Mouse (Mus musculus): ENCODE results near the gene Fat3.

Gene Fat3

DNA sequence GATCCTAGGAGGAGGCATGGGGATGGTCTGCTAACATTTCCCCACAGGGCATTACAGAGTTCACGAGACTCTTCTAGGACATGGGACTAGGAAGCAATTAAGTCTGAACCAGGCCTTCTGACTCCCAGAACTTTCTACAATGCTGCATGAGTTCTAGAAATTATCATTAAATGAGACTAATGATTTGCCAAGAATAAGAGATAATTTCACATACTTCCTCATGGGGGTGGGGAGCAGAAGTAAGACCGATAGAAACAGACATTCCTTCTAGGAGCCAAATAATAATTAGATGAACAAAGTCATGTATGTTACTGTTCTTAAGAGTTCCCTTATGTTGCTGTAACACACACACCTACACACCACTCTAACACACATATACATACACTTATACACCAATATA is 572.8 kb downstream of the Fat3 start:
- POLR2A ChIA-PET = no interaction called here
- CTCF ChIA-PET = no interaction called here

DNA sequence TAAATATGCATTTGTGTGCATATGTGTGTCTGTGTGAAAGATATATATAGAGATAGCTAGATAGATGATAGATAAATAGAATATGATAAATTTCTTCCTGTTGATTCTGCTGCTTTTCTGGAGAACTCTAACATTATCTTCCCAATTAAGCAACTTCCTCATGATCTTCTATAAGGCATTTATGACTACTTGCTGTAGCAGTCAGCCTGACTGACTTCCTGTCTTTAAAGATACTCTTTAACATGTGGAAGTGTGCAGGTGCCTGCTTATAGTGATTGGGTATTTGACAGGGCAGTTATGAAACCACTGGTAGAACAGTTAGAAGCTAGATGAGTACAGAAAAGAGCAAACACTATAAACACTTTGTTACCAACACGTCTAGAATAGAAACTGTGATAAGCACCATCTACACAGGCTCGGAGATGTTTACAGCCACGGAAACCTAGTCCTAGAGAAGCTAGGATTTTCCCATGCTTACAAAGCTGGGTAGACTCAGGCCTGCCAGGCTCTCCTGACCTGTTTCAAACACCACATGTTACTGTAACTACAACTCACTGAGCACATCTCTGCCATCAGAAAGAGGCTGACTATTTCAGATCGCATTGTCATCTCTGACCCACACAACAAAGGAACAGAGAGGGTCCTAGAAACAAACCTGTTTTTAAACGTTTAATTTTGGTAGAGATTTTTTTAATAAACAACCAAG is 573.6 kb downstream of the Fat3 start:
- POLR2A ChIA-PET = no interaction called here
- CTCF ChIA-PET = no interaction called here

DNA sequence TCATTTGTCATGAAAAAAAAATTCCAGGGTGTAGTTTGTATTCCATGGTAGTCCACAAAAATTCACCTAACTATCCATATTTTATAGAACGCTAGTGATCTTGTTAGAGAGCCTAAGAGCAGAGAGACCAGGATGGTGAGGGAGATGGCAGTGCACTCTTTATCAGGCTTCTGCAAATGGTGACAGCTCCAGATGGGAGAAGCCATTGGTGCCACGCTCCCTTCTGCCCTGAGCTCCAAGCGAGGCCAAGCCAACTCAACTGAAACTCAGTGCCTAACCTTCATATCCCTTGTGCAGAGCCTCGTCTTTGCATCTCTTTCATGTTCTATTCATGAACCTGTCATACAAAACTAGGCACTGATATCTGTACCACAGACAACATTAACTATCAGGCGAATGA is 575.8 kb downstream of the Fat3 start:
- ChIA-PET CTCF (interaction anchor here in 1 of 4 experiments (0.6 kb wide), 1 partner anchor 45 kb away, joined by 3 read pairs; no protein-coding TSS in a partner anchor), POLR2A (no interaction called here)

DNA sequence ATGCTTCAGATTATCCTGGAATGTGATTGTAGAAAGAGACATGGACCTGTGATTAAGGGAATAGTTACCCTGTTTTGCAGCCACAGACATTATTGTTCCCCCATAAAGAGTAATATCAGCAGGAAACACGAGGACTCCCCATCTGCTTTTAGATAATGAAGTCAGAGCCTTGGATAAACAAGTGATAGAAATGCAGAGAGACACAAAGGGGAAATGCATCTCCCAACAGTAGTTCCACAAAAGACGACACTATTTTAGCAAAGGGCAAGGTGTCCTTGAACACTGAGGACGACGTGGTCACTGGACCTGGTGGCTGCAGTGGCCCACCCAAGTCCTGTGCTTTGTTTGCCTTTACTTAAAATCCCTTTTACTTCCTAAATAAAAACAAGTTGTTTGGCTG is 580.8 kb downstream of the Fat3 start:
- ChIA-PET CTCF (interaction anchor here in 1 of 4 experiments (0.6 kb wide), 1 partner anchor 262 kb away, joined by 6 read pairs; no protein-coding TSS in a partner anchor), POLR2A (no interaction called here)

DNA sequence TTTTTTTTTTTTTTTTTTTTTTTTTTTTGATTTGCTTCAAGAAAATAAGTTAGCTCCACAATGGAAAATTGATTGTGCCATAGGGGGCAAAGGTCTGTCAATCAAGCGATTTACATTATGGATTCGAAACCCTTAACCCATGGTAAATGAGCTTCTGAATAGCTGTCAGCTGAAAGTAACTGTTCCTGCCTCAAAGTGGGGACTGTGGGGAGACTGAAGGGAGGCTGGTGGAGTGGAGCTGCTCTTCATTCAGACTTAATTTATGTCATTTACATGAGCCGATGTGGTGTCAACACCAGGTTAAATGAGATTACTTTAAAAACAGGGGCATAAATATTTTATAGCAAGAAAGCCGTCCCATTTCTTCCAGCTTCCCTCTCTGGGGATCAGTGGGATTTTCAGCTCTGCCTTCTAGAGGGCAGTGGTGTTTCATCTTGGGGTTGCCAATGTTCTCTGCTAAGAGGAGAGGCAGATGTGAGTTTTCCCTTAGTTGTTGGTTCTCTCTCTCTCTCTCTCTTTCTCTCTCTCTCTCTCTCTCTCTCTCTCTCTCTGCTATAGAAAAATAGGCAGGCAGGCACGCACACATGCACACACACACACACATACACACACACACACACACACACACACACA is 581.6 kb downstream of the Fat3 start:
- CTCF ChIA-PET = interaction anchor here in 2 of 4 experiments (0.7 kb wide), 2 partner anchors 39 kb away, joined by 4 to 13 read pairs; no protein-coding TSS in a partner anchor
- POLR2A ChIA-PET = interaction anchor here in 1 of 4 experiments (0.6 kb wide), 1 partner anchor 122 kb away, joined by 4 read pairs; no protein-coding TSS in a partner anchor

DNA sequence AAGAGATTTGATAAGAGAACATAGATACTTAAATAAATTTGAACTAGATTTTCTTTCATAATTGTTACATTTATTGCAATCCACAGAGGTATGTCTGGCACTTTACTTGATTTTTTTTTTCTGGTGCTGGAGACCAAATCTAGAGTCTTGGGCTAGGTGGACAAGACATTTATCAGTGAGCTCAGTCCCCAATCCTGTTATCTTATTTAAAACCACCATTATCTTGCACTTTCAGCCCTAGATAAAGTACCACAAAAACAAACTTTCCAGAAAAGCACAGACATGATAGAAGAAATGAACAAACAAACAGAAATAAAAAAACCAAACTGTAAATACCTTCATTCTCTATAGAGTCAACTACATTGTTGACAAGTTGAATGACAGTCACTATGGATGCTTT is 584.5 kb downstream of the Fat3 start:
- POLR2A ChIA-PET = no interaction called here
- CTCF ChIA-PET = no interaction called here

DNA sequence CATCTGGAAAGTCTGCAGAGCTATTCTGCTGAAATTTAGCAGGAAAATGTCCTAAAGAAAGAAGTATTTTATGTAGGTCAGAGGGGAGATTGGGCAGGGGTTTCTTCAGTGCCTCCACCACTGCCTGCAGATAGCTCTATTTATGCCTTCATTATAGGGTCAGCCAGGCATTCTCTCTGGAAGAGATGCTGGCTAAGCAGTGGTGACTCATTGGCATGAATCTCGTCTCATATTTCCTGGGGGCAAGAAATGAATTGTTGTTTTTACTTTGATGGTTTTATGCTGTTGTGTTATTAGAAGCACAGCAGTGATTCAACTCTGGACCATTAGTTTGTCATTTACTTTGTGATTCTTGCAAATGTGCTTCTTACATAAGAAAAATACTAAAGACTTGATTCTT is 588.4 kb downstream of the Fat3 start:
- ChIA-PET CTCF (interaction anchor here in 1 of 4 experiments (0.6 kb wide), 1 partner anchor 33 kb away, joined by 4 read pairs; no protein-coding TSS in a partner anchor), POLR2A (no interaction called here)

DNA sequence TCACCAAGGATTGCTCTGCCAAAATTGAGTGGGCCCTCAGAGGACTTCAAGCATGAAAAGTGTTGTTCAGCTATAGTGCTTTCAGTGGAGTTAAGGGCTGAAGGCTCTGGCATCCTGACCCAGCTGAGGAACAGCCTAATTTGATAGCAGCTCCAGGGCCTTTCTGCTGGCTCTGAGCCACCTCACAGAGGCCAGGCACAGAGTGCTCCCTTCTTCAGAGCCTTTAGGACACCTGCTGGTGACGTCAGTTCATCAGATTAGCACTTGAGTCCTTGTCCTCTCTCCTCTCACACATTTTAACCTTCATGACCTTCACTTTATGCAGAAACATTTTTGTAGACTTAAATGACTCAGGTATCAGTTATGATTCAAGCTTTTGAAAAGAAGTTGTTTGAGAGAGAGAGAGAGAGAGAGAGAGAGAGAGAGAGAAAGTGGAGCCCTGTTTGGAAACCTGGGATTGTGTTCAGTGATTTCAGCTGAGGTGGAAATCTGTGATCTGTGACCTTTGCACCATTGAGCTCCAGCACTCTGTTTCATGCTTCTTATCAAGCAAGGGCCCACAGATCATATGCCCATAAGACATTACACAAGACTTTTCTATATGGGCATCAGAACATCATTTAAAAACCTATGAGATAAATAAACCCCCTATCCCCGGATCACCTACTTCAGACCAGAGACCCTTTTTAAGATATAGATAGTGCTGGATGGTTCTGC is 591.5 kb downstream of the Fat3 start:
- ChIA-PET CTCF (interaction anchor here in 1 of 4 experiments (0.6 kb wide), 1 partner anchor 30 kb away, joined by 11 read pairs; no protein-coding TSS in a partner anchor), POLR2A (no interaction called here)

DNA sequence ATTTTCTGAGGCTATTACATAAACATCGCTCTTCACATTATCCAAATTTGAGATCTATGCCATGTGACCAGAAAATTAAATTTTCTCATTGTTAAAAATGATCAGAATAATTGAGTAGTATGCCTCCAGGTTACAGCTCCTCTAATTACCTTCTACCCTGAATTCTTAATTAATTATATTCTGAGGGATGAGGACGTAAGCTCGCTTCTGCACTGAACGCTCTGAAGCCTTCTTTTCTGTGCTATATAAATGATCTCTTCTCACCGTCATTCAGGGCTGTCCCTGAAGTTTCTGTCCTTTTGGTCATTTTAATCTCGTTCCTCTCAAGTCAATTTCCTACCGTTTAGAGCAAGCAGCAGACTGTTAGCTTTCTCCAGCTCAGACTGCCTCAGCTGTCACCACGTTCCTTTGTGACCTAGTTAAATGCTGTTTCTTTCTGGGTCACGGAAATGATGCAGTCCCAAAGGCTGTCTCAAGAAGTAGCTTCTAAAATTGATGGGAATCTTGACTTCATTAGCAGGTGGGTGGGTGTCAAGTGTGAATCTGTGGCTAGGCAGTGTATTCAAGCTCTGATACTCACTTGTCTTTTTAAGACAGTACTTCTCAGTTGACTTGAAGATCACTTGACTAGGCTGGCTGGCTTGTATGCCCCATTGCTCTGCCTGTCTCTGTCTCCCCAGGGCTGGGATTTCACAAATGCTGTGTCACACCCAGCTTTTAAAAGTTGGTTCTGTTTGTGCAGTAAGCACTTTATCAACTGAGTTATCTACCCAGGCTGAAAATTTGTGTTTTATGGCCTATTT is 596.9 kb downstream of the Fat3 start:
- CTCF ChIA-PET = no interaction called here

DNA sequence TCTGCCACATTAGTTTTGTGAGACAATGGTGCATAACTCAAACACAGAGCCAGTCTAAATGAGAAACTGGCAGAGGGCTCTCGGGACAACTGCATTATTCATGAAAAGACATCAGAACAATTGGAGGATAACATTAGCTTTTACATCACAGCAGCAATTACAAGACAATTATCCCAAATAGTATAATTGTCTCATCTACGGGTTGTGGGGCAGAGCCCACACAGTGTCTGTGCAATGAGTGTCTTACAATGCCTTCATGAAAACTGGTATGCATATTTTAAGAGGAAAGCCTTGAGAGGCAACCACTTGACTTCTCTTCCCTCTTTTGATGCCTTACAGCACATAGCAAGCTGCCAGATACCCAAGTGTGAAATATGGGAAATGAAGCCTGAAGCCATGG is 603.0 kb downstream of the Fat3 start:
- ChIA-PET CTCF (no interaction called here), POLR2A (no interaction called here)

More for the DNA sequence above, 596.9 kb downstream of the Fat3 start:
- POLR2A ChIA-PET = no interaction called here

DNA sequence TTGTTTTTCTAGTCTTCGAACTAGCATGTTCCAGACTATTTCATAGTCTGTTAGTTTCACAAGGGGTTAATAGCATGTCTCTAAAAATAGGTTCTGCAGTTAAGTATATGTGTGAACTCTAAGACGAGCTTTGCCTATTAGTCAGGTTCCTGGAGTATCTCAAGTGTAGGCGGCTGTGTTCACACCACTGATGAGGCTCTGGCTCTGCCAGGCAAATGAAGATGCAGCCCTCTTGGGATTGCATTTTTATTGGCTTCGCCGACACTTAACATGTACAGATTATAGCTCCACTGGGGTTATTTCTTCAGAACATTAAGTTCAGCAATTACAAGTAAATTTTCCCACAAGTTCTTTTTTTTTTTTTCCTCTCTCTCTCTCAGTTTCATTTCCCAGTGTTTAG is 614.3 kb downstream of the Fat3 start:
- ChIA-PET CTCF (no interaction called here), POLR2A (no interaction called here)

DNA sequence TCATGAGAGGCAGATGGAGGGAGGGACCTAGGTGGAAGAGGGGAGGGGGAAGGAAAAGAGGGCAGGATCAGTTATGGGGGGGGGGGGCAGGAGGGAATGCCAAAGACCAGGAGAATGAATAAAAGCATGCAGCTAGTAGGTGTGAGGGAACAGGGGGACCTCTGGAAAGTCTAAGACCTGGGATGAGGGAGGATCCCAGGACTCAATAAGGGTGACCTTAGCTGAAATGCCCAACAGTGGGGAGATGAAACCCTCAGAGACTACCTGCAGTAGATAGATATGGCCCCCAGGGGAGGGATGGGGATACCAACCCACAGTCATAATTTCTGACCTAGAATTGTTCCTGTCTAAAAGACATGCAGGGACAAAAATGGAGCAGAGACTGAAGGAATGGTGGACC is 620.3 kb downstream of the Fat3 start:
- CTCF ChIA-PET = interaction anchor here (0.6 to 3.5 kb wide), 18 partner anchors 10 to 622 kb away, joined by 3 to 32 read pairs (median 4); no protein-coding TSS in a partner anchor

DNA sequence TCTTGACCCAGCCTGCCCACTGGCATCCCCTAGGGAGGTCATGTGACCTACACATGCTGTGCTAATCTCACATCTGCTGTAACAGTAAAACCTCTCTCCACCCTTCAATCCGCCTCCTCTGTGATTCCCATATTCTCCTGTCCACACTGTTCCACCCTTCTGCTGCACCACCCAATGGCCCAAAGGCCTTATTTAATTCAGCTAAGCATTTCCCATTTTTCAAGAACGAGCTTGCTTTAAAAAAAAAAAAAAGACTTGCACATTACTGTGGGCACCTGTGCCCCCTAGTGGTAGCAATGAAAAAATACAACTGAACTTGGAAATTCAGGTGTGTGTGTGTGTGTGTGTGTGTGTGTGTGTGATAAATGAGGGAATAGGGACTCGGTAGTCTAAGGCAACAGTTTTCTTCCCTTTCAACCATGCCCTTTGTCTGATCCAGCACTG is 620.9 kb downstream of the Fat3 start:
- ChIA-PET CTCF (interaction anchor here (0.5 to 3.5 kb wide), 101 partner anchors 9 to 1897 kb away, joined by 3 to 32 read pairs (median 4); partner anchors contain the start of gene Med17 (in 1 of the 4)), POLR2A (interaction anchor here in 2 of 4 experiments (0.5 to 0.6 kb wide), 3 partner anchors 12 to 294 kb away, joined by 3 to 6 read pairs (median 4); no protein-coding TSS in a partner anchor)

More for the DNA sequence above, 620.3 kb downstream of the Fat3 start:
- POLR2A ChIA-PET = no interaction called here

DNA sequence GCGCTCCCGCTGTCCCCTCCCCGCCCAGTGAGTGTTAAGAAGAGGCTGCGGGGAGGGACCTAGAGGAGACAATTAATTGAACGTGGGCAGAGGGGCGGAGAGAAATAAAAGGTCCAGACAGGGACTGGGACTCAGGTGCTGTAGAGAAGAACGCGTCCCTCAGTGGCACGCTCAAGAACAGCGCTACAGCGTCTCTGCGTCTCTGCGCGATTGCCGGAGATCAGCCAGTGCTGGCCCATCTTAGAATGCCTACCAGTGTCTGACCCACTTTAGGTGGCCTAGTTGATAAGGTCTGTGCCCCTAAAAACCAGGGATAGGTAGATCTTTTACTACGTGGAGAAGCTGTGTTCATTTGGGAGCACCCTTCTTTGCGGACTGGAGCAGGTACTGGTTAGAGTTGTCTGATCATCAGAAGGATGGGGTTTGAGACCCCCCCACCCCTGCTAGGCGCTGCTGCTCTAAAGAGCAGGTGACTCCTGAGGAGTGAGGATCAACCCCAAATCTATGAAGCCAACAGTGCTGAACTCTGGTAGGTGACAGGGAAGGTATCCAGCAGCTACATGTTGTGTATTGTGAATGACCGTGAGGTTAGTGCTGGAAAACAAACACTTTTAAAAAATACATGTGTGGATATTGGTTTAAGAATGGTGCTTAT is 626.5 kb downstream of the Fat3 start, which contains the start of gene Mtnr1b:
TSS of gene Mtnr1b (minus strand) at position 51 of the 655 bp plus-strand sequence.
- POLR2A ChIA-PET = no interaction called here

DNA sequence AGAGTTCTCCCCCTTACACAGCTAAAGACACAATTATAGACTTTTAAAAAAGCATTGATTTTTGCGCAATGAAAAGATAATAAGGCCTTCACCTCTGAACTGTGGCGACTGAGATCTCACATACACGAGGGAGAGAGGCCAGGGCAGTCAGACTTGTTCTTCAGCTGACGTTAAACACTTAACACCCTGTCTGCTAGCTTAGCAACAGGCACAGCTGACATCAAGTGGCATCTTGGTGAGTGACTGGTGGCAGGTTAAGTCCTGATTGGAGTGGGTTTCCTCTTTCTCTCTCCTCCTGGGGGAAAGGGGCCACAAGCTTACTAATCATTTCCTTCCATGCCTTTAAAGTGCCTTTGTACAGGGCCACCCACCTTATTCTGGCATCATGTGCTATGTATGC is 631.1 kb downstream of the Fat3 start:
- ChIA-PET CTCF (no interaction called here), POLR2A (no interaction called here)

More for the DNA sequence above, 626.5 kb downstream of the Fat3 start, which contains the start of gene Mtnr1b:
- CTCF ChIA-PET = interaction anchor here in 1 of 4 experiments (1.2 kb wide), 1 partner anchor 189 kb away, joined by 4 read pairs; no protein-coding TSS in a partner anchor

DNA sequence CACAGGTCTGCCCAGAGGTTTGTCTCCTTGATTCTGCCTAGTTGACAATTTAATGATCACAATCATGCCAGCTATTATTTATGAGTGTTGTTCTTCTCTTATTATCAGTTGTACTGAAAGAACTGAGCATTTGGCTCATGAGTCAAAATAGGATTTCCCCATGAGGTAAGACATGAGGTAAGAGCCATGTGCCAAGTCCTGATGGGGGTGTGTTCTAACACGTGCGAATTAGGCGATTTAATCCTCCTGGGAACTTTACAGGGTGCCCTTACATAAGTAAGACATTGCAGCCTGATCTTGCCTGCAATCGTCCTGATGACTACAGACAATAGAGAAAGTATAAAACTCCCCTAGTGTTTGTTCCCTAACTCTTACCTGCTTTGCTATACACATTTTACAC is 631.6 kb downstream of the Fat3 start:
- POLR2A ChIA-PET = no interaction called here
- CTCF ChIA-PET = interaction anchor here in 1 of 4 experiments (0.6 kb wide), 1 partner anchor 11 kb away, joined by 9 read pairs; no protein-coding TSS in a partner anchor

DNA sequence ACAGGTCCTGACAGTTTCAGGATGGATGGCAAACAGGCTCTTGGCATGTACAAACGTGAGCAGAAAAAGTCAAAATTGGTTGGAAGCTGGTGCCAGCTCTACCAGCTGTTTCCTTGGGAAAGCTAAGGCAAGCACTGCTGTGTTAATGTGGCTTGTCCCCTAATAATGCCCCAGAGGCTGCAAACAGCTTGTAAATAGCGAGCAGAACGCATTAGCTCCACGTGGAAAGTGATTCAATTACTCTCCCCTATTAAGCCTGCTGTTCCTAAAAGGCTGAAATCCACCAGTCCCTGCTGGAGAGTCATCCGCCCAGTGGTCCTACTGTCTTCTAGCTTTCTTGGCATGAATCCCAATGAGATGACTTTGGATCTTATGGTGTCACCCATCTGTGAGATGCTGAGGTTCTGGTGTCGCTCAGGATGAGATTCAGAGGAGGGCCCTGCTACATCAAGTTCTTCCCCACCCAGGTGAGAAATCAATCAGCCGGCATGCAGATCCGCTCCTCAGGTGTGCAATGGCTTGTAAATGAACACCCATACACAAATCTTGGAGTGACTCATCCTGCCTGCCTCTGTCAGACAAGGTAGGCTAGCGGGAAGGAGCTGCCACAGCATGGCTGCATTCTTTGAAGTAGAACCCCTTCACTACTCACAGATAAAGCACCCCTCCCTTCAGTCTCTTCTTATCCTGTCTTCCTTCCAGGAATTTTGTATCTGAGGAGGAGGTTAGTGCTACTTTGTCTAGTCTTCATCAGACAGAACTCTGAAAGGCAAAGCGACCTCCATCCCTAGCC is 634.6 kb downstream of the Fat3 start:
- CTCF ChIA-PET = interaction anchor here in 2 of 4 experiments (0.6 to 0.9 kb wide), 2 partner anchors 14 kb away, joined by 5 to 6 read pairs; no protein-coding TSS in a partner anchor
- POLR2A ChIA-PET = interaction anchor here in 1 of 4 experiments (0.8 kb wide), 1 partner anchor 16 kb away, joined by 3 read pairs; no protein-coding TSS in a partner anchor

DNA sequence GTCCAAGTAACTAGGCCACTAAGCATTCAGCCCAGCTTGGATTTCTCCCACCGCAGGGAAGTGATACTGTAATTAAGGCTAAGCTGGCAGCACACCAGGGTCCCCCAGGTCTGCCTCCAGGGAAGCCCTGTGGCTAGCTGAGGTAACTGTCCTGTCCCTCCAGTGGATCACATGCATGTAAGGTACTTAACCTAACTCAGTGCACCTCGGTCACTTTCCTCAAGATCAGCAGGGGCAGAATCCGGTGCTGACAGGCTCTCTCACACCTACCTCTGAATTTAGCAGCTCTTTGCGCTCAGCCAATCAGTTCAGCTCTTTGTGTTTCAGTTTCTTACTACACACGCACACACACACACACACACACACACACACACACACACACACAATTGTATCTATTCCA is 639.7 kb downstream of the Fat3 start:
- POLR2A ChIA-PET = no interaction called here
- CTCF ChIA-PET = no interaction called here

All from embryonic stem cell, embryonic (primary cell).